Mouse (Mus musculus): ENCODE measurements at regions not wholly inside any gene's neighbourhood (a gene's known extent, or its start where the extent isn't known, plus 50 kb on each side); places are given as distances from the start of the nearest gene placed in this dataset.
"Not testable (repeated sequence)": the region's sequence is repeated elsewhere in the genome, so short reads cannot be mapped to it uniquely, and the experiment has no call there.

DNA sequence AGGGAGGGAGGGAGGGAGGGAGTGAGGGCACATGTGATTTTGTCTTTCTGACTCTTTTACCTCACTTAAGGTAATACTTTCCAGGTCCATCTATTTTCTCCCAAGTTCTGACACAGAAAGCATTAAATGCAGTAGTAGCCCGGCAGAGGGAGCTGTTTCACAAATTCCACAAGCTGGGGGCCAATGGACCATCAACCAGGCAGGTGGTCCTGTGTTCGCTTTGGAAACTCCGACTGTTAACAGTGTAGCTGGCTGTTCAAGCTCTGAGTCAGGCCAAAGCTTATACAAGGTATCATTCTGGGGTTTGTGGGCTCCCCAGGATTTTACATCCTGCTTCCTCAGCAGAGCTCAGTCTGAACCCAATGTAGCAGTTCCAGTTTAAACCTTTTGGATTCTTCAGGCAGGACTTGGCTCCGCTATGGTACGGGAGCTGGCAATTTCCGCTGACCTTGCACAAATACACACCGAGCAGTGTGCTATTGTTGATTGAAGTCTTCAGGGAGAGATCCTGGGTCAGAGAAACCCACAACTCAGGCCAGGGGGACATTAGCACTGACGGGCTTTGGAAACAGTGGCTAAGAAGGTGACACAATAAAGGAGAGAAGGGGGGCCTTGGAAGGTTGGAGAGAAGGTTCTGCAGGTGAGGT, 93.8 kb upstream of the Lnx1 start:
- H3K36me3 ChIP-seq (ENCODE audit: insufficient read depth, low read length), result no peaks in the 10 kb centered on the region
- H3K27ac ChIP-seq (ENCODE audit: low read length), result no peak overlapping the region
- peaks cover 3% of the 10 kb centered on the region; the same call in 1 of the 2 replicates for H3K4me1 ChIP-seq (ENCODE audit: insufficient read depth, low read depth, low read length)
- no peaks in the 10 kb centered on the region for H3K27me3 ChIP-seq (replicated peaks; ENCODE audit: insufficient read depth, low read length)
- TF ChIP-seq EP300 (IDR thresholded peaks at IDR 0.05) (no peak), CTCF (IDR thresholded peaks at IDR 0.05) (peak; percentile 78)
- DNase-seq (ENCODE audit: low spot score) (peak; percentile 68), ATAC-seq (no peak)
- no peak overlapping the region for H3K9ac ChIP-seq (replicated peaks; ENCODE audit: low read depth)
- no peak overlapping the region for H3K4me3 ChIP-seq (ENCODE audit: low read depth, low read length)
- H3K4me2 ChIP-seq (replicated peaks; ENCODE audit: low read depth, low read length), result no peak overlapping the region
- H3K9me3 ChIP-seq (ENCODE audit: low read length), result no peaks in the 10 kb centered on the region
- WGBS, result 45% methylated on average over 8 of the region's 8 CpGs

- no peak overlapping the region for H3K9ac ChIP-seq (replicated peaks; ENCODE audit: low read depth)
- no peak overlapping the region for H3K4me2 ChIP-seq (replicated peaks; ENCODE audit: low read depth, low read length)
- no peaks in the 10 kb centered on the region for H3K36me3 ChIP-seq (ENCODE audit: insufficient read depth, low read length)
- WGBS, result 87% methylated on average over 4 of the region's 4 CpGs
- H3K4me3 ChIP-seq (ENCODE audit: low read depth, low read length), result no peak overlapping the region
- H3K4me1 ChIP-seq (ENCODE audit: insufficient read depth, low read depth, low read length), result peaks cover 3% of the 10 kb centered on the region; the same call in 1 of the 2 replicates
- no peak overlapping the region for H3K27ac ChIP-seq (ENCODE audit: low read length)
- DNase-seq (ENCODE audit: low spot score) (no peak), ATAC-seq (no peak)
- TF ChIP-seq CTCF (IDR thresholded peaks at IDR 0.05) (no peak), EP300 (IDR thresholded peaks at IDR 0.05) (no peak)
- H3K9me3 ChIP-seq (ENCODE audit: low read length), result no peaks in the 10 kb centered on the region
- H3K27me3 ChIP-seq (replicated peaks; ENCODE audit: insufficient read depth, low read length), result no peaks in the 10 kb centered on the region
These were observed 92.0 kb upstream of the Lnx1 start for GRCm38 (mm10) chr5:74794726-74795125.

DNA sequence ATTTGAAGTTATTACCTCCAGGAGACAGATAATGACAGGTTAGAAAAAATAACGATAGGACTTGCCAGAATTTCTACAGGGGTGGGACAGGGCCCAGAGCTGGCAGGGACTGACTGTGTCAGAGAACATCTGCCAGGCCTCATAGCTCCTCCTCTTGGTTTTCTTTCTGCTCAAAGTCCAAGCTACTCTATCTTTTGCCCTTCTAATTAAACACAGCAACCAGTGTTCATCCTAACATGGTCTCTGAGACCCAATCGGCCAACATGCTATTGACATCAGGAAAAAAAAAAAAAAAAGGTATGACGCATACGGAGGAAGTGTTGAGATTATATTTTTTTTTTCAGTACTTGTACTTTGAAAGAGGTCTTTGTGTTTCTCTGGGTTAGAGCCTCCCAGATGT, 90.7 kb upstream of the Lnx1 start:
- H3K27me3 ChIP-seq (replicated peaks; ENCODE audit: insufficient read depth, low read length), result no peaks in the 10 kb centered on the region
- no peak overlapping the region for H3K4me2 ChIP-seq (replicated peaks; ENCODE audit: low read depth, low read length)
- DNase-seq (ENCODE audit: low spot score), result peak; percentile 63
- peak; percentile 43 for ATAC-seq
- H3K36me3 ChIP-seq (ENCODE audit: insufficient read depth, low read length), result no peaks in the 10 kb centered on the region
- 0 out of 2 replicates have a peak overlapping the region, but pooled peaks have one; percentile 34 for H3K27ac ChIP-seq (ENCODE audit: low read length)
- no peak overlapping the region for H3K9ac ChIP-seq (replicated peaks; ENCODE audit: low read depth)
- no peak for TF ChIP-seq CTCF (IDR thresholded peaks at IDR 0.05)
- TF ChIP-seq EP300 (IDR thresholded peaks at IDR 0.05), result no peak
- H3K9me3 ChIP-seq (ENCODE audit: low read length), result no peaks in the 10 kb centered on the region
- WGBS, result 44% methylated on average over 4 of the region's 4 CpGs
- peaks cover 3% of the 10 kb centered on the region; the same call in 1 of the 2 replicates for H3K4me1 ChIP-seq (ENCODE audit: insufficient read depth, low read depth, low read length)
- no peak overlapping the region for H3K4me3 ChIP-seq (ENCODE audit: low read depth, low read length)

- DNase-seq (ENCODE audit: low spot score) (no peak), ATAC-seq (no peak)
- Histone ChIP-seq H3K9me3 (ENCODE audit: low read length) (no peaks in the 10 kb centered on the region), H3K9ac (replicated peaks; ENCODE audit: low read depth) (no peak overlapping the region), H3K36me3 (ENCODE audit: insufficient read depth, low read length) (no peaks in the 10 kb centered on the region), H3K4me2 (replicated peaks; ENCODE audit: low read depth, low read length) (no peak overlapping the region), H3K4me1 (ENCODE audit: insufficient read depth, low read depth, low read length) (peaks cover 3% of the 10 kb centered on the region; the same call in 1 of the 2 replicates), H3K27ac (ENCODE audit: low read length) (peak overlapping the region; percentile 84), H3K4me3 (ENCODE audit: low read depth, low read length) (no peak overlapping the region), H3K27me3 (replicated peaks; ENCODE audit: insufficient read depth, low read length) (no peaks in the 10 kb centered on the region)
- TF ChIP-seq EP300 (IDR thresholded peaks at IDR 0.05), result 0 out of 2 replicates have a peak, but pooled peaks have one; percentile 19
- TF ChIP-seq CTCF (IDR thresholded peaks at IDR 0.05), result no peak
- 16% methylated on average over 8 of the region's 8 CpGs for WGBS
These were observed 90.2 kb upstream of the Lnx1 start for GRCm38 (mm10) chr5:74792936-74793335.

DNA sequence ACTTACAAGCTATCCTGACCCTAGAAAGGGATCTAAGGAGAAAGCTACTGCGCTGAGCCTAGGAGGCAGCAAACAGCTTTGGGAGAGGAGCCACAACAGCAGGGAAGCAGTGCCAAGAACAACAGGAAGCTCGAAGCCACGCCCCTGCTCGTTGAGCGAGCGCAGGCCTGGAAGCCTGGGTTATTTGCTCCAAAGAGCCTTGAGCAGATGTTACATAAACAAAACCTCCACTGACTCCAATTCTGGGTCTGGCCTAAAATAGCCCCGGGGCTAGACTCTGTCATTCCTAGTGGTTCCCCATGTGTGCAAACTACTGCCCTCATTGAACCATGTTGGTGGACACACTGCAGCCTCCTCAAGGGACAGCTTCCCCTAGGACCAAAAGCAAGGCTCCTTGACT, 89.6 kb upstream of the Lnx1 start:
- no peaks in the 10 kb centered on the region for H3K27me3 ChIP-seq (replicated peaks; ENCODE audit: insufficient read depth, low read length)
- TF ChIP-seq CTCF (IDR thresholded peaks at IDR 0.05), result peak; percentile 65
- TF ChIP-seq EP300 (IDR thresholded peaks at IDR 0.05), result no peak
- no peaks in the 10 kb centered on the region for H3K9me3 ChIP-seq (ENCODE audit: low read length)
- H3K4me1 ChIP-seq (ENCODE audit: insufficient read depth, low read depth, low read length), result peaks cover 3% of the 10 kb centered on the region; the same call in 1 of the 2 replicates
- ATAC-seq (peak; percentile 92), DNase-seq (ENCODE audit: low spot score) (peak; percentile 95)
- peak overlapping the region; percentile 84 for H3K27ac ChIP-seq (ENCODE audit: low read length)
- no peaks in the 10 kb centered on the region for H3K36me3 ChIP-seq (ENCODE audit: insufficient read depth, low read length)
- H3K4me3 ChIP-seq (ENCODE audit: low read depth, low read length), result no peak overlapping the region
- H3K4me2 ChIP-seq (replicated peaks; ENCODE audit: low read depth, low read length), result peak overlapping the region; percentile 1; the same call in 1 of the 2 replicates
- 3% methylated on average over 7 of the region's 7 CpGs for WGBS
- no peak overlapping the region for H3K9ac ChIP-seq (replicated peaks; ENCODE audit: low read depth)

DNA sequence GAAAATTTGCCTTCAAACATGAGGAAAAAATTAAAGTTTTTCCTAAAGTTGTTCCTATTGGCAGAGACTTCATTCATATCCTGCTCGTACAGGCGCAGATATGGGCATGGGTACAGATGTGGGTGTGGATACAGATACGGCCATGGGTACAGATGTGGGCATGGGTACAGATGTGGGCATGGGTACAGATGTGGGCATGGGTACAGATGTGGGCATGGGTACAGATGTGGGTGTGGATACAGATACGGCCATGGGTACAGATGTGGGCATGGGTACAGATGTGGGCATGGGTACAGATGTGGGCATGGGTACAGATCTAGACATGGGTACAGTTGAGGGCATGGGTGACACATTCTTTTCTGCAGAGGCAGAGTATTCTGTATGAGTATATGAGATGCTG, 87.8 kb upstream of the Lnx1 start:
- H3K4me3 ChIP-seq (ENCODE audit: low read depth, low read length); ATAC-seq; H3K9me3 ChIP-seq (ENCODE audit: low read length); H3K27me3 ChIP-seq (replicated peaks; ENCODE audit: insufficient read depth, low read length); DNase-seq (ENCODE audit: low spot score); H3K4me1 ChIP-seq (ENCODE audit: insufficient read depth, low read depth, low read length); H3K27ac ChIP-seq (ENCODE audit: low read length); H3K4me2 ChIP-seq (replicated peaks; ENCODE audit: low read depth, low read length); H3K9ac ChIP-seq (replicated peaks; ENCODE audit: low read depth); H3K36me3 ChIP-seq (ENCODE audit: insufficient read depth, low read length): not testable (repeated sequence)
- 93% methylated on average over 4 of the region's 4 CpGs for WGBS
